Mouse (Mus musculus) intestine, postnatal 0 days (tissue): ENCODE measurements around the gene Mrc1. TPM values are rescaled to one million over a fixed set of nuclear protein-coding genes. Genes with fewer than 3 reads are reported as not detected.

Experiments
- ATAC-seq: fragments of 200-750 bp; cut with Nextera tagmentation; 2 replicates; pipeline ENCODE4 v1.8.0; 2017; ENCODE audit warnings: mild to moderate bottlenecking, moderate TSS enrichment, moderate library complexity
- H3K27ac ChIP-seq: fragments of 300-500 bp; sonication (generic); 2 replicates; pipeline ENCODE4 v1.5.1; 2014; ENCODE audit warnings: mild to moderate bottlenecking, low read depth, low read length, moderate library complexity
- H3K27me3 ChIP-seq: fragments of 300-500 bp; sonication (generic); replicated peaks from 2 replicates; pipeline ENCODE4 v1.6.1; 2014; ENCODE audit warnings: low read length, mixed read lengths; ENCODE audit not compliant: control insufficient read depth, insufficient read depth
- H3K36me3 ChIP-seq: fragments of 300-500 bp; sonication (generic); 2 replicates; pipeline ENCODE4 v1.6.1; 2014; ENCODE audit warnings: mild to moderate bottlenecking, moderate library complexity; ENCODE audit not compliant: control insufficient read depth, insufficient read depth
- H3K4me1 ChIP-seq: fragments of 300-500 bp; sonication (generic); replicated peaks from 2 replicates; pipeline ENCODE4 v1.6.1; 2014; ENCODE audit warnings: antibody characterized with exemption, low read length, mixed read lengths; ENCODE audit not compliant: control insufficient read depth, insufficient read depth
- H3K4me2 ChIP-seq: fragments of 300-500 bp; sonication (generic); replicated peaks from 2 replicates; pipeline ENCODE4 v1.6.1; 2014; ENCODE audit warnings: low read depth, mild to moderate bottlenecking, moderate library complexity
- H3K4me3 ChIP-seq: fragments of 300-500 bp; sonication (generic); 2 replicates; pipeline ENCODE4 v1.5.1; 2014; ENCODE audit warnings: low read depth, low read length
- H3K9ac ChIP-seq: fragments of 300-500 bp; sonication (generic); 2 replicates; pipeline ENCODE4 v1.6.1; 2014; ENCODE audit warnings: mild to moderate bottlenecking, low read depth, low read length
- H3K9me3 ChIP-seq: fragments of 300-500 bp; sonication (generic); 2 replicates; pipeline ENCODE4 v1.6.1; 2016; ENCODE audit warnings: mixed run types; ENCODE audit not compliant: control insufficient read depth
- CTCF ChIP-seq: sonication (generic); IDR thresholded peaks from 2 replicates; pipeline ENCODE4 v1.5.1; 2016; ENCODE audit warnings: low read depth, mild to moderate bottlenecking, control low read depth, antibody characterized with exemption, moderate library complexity
- WGBS: fragments of 180-500 bp; shearing (Covaris S2); extraction: QIAGEN DNeasy Blood & Tissue Kit; methylation state at CpG from one replicate; pipeline ENCODE4 v1.1.7; 2014; 5-methylcytosine and 5-hydroxymethylcytosine counted together
- polyA plus RNA-seq: library from polyadenylated mRNA; unstranded; fragments of >200 nt; fragmentation: Nextera tagmentation; extraction: Ambion mirVana; gene quantifications from 2 replicates; pipeline ENCODE4 v1.2.1, GENCODE M21; 2015

The Mrc1 gene
- polyA plus RNA-seq, 1 experiment from 2014 or later = 3.1 TPM

DNA sequence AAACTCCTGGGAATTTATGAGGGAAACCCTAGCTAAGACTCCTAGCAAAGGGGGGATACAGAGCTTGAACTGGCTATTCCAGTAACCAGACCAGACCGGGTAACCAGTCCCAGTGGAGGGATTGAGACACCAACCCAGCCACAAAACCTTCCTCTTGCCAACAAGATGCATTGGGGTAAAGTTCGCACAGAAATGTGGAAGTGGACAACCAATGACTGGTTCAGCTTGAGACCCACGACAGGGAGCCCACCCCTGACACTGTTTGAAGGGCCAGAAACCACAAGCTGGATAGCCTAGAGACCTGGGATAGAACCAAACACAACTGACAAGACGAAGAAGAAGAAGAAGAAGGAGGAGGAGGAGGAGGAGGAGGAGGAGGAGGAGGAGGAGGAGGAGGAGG lies 4.8 kb upstream of the Mrc1 start:
- no peak overlapping the region for H3K9ac ChIP-seq
- 77% methylated on average over 3 of the region's 4 CpGs for WGBS
- ATAC-seq = no peak
- no peaks in the 10 kb centered on the region for H3K9me3 ChIP-seq
- no peaks in the 10 kb centered on the region; the same call in 1 of the 2 replicates for H3K4me1 ChIP-seq
- H3K27ac ChIP-seq = no peak overlapping the region
- H3K4me3 ChIP-seq = no peak overlapping the region
- TF ChIP-seq CTCF = no peak
- no peaks in the 10 kb centered on the region for H3K36me3 ChIP-seq
- H3K4me2 ChIP-seq = no peak overlapping the region
- no peaks in the 10 kb centered on the region for H3K27me3 ChIP-seq

DNA sequence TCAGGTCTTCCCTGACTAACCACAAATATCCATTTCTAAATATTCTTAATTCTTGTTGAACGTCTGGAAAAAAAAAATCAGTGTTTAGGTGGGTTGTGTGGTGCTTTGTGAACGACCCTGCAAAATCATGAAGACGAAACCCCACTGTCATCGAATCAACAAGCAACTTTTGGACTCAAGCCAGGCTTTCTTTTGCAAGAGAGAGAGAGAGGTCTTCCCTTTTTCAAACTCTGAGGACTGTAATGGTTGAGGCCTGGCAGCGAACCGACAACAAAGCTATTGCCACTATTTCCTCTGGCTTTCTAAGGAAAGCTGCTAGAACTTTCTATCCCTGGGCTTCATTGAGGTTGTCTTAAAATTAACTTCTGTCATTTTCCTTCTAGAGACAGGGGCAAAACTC lies 697 bp upstream of the Mrc1 start:
- no peaks in the 10 kb centered on the region for H3K4me1 ChIP-seq
- no peaks in the 10 kb centered on the region for H3K36me3 ChIP-seq
- H3K27ac ChIP-seq = no peak overlapping the region
- no peak for TF ChIP-seq CTCF
- 65% methylated on average over 6 of the region's 6 CpGs for WGBS
- no peak overlapping the region for H3K4me3 ChIP-seq
- no peaks in the 10 kb centered on the region for H3K27me3 ChIP-seq
- H3K4me2 ChIP-seq = no peak overlapping the region
- no peaks in the 10 kb centered on the region for H3K9me3 ChIP-seq
- no peak overlapping the region for H3K9ac ChIP-seq
- no peak for ATAC-seq

DNA sequence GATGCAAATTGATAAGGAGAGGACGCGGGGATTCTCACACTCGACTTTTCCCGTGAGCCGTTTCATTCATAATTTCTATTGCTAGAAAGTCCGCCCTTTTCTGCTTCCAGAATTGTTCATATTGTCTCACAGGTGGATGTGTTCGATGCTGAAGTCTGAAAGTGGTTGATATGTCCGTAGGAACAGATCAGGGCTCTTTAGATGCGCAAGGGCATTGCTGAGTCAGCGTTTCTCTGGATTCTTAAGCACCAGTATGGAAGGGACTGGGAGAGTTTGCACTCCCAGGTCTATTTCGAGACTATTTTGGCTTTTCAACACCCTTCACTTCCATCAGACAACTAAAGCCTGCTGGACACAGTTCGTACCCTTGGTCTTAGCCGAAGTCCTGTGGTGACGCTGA lies 787 bp downstream of the Mrc1 start:
- TF ChIP-seq CTCF = no peak
- 91% methylated on average over 14 of the region's 14 CpGs for WGBS
- Histone ChIP-seq H3K36me3 (no peaks in the 10 kb centered on the region), H3K4me1 (no peaks in the 10 kb centered on the region), H3K9ac (no peak overlapping the region), H3K27ac (no peak overlapping the region), H3K4me2 (no peak overlapping the region), H3K4me3 (no peak overlapping the region), H3K27me3 (no peaks in the 10 kb centered on the region), H3K9me3 (no peaks in the 10 kb centered on the region)
- ATAC-seq = no peak

DNA sequence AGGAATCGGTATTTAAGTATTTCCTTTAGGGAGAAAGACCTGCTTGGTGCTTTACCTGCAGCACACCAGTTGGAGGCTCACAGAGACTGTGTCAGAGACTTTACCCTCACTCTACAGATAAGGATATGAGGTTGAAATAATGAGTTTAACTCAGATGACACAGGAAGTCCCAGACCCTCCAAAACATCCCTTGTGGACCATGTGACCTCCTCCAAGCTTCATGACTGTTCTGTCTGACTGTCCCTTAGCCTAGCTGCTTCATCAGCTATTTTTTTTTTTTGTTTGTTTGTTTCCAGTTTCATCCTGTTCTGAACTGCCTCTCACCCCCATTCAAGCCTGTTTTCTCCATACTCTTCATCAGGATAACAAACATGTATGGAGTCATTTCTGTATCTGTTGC lies 3.7 kb downstream of the Mrc1 start:
- H3K4me3 ChIP-seq = no peak overlapping the region
- ATAC-seq = no peak
- no peak overlapping the region for H3K27ac ChIP-seq
- no peak for TF ChIP-seq CTCF
- H3K4me2 ChIP-seq = no peak overlapping the region
- no peak overlapping the region for H3K9ac ChIP-seq
- H3K36me3 ChIP-seq = no peaks in the 10 kb centered on the region
- H3K27me3 ChIP-seq = no peaks in the 10 kb centered on the region
- H3K4me1 ChIP-seq = no peaks in the 10 kb centered on the region
- H3K9me3 ChIP-seq = no peaks in the 10 kb centered on the region
- WGBS = 72% methylated on average over 1 of the region's 1 CpGs

DNA sequence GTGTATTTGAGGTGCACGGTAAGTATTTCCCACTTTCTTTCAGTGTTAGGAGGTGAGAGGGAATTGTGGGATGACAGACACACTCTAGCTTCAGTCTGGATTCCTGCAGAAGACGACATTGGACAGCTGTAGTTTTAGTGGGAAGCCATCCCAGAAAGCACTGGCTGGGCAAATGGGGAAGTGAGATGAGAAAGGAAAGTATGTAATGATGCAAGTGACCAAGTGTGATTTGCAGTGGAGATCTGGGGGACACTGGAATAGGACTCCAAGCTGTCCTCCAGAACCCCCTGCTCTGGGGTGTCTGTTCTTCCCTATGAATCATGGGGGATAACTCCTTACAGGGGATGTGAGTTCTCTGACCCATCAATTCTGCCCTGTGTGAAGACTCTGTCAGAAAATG lies 4.8 kb downstream of the Mrc1 start:
- H3K27ac ChIP-seq = no peak overlapping the region
- 69% methylated on average over 2 of the region's 2 CpGs for WGBS
- H3K36me3 ChIP-seq = no peaks in the 10 kb centered on the region
- ATAC-seq = no peak
- TF ChIP-seq CTCF = no peak
- H3K9ac ChIP-seq = no peak overlapping the region
- no peaks in the 10 kb centered on the region for H3K9me3 ChIP-seq
- H3K4me1 ChIP-seq = no peaks in the 10 kb centered on the region
- no peak overlapping the region for H3K4me3 ChIP-seq
- no peak overlapping the region for H3K4me2 ChIP-seq
- H3K27me3 ChIP-seq = no peaks in the 10 kb centered on the region

DNA sequence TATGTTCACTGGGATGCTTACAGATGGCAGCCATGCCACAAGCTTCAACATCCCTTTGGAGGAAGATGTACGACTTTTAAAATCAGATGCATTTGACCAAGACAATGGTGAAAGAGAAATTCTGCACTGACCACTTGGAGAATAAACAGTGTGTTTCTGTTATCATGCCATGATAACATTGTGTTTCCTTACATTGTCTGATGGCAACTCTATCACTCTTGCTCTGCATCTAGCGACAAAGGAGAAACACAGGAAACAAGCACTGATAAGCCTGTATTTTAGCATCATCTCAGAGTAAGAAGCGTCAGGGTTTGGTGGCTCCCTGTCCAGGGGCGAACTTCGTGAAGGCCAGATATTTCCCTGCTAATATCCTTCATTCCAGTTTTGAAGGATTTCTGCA lies 6.1 kb downstream of the Mrc1 start:
- no peak for TF ChIP-seq CTCF
- H3K9me3 ChIP-seq = no peaks in the 10 kb centered on the region
- H3K27ac ChIP-seq = no peak overlapping the region
- no peak for ATAC-seq
- no peaks in the 10 kb centered on the region for H3K4me1 ChIP-seq
- WGBS = 78% methylated on average over 5 of the region's 5 CpGs
- no peak overlapping the region for H3K4me3 ChIP-seq
- H3K9ac ChIP-seq = no peak overlapping the region
- no peaks in the 10 kb centered on the region for H3K36me3 ChIP-seq
- H3K4me2 ChIP-seq = no peak overlapping the region
- no peaks in the 10 kb centered on the region for H3K27me3 ChIP-seq

DNA sequence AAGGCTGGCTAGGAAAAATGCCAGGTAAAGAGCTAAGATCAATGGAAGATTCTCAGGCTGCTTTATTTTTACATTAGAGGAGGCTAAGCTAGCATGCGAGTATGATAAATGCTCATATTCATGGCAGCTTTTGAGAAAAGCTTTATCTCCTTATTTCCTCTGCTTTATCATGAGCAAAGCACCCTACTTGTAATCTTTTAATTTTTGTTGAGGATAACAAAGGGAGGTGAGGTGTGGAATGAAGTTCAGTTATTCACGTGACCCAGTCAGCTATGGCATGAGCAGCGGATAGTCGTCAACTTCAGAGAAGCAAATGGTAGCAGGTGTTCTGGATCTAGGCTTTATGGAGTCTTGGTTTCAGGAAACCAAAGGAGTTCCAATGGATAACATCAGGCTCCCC lies 7.7 kb downstream of the Mrc1 start:
- H3K9ac ChIP-seq = no peak overlapping the region
- no peak for ATAC-seq
- H3K4me2 ChIP-seq = no peak overlapping the region
- no peak for TF ChIP-seq CTCF
- H3K9me3 ChIP-seq = no peaks in the 10 kb centered on the region
- no peaks in the 10 kb centered on the region for H3K27me3 ChIP-seq
- WGBS = 91% methylated on average over 4 of the region's 4 CpGs
- H3K27ac ChIP-seq = no peak overlapping the region
- no peaks in the 10 kb centered on the region for H3K36me3 ChIP-seq
- H3K4me1 ChIP-seq = no peaks in the 10 kb centered on the region
- no peak overlapping the region for H3K4me3 ChIP-seq
